Mouse (Mus musculus): ENCODE results near the gene Rims3. TPM values are rescaled to one million over a fixed set of nuclear protein-coding genes. Genes with fewer than 3 reads are reported as not detected.

Rims3 gene
- total RNA-seq, 1 experiment from 2014 or later, result 0.12 TPM

DNA sequence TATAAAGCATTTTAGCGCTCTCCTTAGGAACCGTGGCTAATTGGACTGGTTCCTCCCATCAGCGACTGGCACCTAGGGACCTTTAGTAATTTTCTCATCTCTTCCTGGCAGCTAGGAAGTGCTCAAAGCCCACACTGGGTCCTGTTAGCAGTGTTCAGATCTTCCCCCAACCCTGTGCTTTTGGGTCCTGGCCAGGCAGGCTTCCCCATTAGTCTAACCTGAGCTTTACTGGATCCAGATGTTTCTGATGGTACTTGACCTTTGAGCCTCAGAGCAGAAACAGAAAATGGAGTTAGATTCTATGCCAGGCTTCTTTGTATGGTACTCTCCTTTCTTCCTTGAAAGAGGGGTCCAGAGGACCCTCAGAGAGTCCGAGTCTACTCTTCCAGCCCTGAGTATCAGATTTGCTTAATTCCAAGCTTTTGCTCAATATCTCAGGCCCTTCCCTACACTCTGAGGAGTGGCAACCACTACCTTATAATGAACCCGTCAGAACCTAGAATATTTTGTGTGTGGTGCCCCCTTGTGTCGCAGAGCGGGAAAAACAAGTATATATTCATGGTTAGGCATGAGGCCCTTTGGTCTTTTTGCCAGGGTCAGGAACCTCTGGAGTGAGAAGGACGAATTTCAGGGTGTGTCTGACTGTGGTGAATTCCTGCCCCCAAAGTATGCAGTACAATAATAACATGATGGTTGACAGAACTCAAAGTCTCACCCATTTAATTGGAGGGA, 32.9 kb downstream of the Rims3 start:
- peak; percentile 32; the same call in 1 of the 2 replicates for ATAC-seq (ENCODE audit: extremely low read depth, insufficient number of reproducible peaks, low FRiP score, poor library complexity, severe bottlenecking)

DNA sequence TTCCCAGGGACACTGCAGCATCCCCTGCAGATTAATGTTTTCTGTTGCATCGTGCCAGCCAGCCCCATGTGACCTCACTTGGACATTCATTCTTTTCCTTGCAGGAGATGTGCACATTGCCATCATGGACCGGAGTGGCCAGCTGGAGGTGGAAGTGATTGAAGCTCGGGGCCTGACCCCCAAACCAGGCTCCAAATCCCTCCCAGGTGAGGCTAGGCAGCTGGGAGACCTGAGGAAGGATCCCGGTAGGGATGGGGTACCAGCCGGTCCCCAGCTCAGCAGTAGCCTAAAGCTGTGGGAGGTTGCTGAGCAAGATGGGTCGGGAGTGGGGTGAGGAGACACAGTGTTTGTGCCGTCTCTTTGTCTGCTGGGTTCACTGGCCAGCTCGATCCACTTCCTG, 34.3 kb downstream of the Rims3 start:
- no peak for ATAC-seq (ENCODE audit: extremely low read depth, insufficient number of reproducible peaks, low FRiP score, poor library complexity, severe bottlenecking)

DNA sequence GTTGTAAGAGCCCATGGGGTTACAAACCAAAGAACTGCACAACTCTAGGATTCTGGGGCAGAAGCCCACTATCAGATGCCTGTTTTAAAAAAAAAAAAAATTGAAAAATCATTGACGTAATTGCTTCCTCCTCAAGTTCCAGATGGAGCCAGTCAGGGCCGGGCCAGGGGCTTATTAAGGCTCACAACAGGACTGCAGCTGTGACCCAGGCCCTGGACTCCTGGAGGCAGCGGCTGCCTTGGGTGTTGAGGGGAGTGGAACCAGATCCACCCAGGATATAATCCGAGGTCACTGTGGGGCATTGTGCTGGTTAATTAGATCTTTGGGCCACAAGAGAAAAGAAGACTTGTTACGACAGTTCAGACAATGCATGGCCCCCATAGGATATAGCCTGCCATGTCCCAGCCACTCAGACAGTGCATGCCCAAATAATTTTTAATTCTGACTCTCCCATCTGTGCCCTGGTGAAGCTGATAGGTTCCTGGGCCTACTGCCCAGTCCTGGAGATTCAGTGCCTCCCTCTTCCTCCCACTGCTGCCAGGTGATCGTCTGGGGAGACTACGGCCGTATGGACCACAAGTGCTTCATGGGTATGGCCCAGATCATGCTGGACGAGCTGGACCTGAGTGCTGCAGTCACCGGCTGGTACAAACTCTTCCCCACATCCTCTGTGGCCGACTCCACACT, 36.3 kb downstream of the Rims3 start:
- ATAC-seq (ENCODE audit: extremely low read depth, insufficient number of reproducible peaks, low FRiP score, poor library complexity, severe bottlenecking), result no peak

DNA sequence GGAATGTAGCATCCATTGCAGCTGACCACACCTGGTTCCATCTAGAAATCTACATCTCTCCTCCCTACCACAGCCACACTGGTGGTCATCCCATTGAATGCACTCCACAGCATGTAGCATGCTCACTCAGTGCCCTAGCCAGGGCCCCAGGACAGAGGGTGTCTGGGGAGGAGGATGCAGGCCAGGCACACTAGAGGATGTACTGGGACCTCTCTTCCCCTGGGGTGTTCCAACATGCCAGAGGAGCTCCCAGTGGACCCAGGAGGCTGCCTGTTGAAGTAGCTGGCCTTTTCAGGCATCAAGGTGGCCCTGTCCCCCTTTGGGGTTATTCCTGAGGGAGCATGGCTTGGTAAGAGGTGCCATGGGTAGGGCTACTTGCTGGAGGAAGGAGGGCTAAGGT, 37.3 kb downstream of the Rims3 start:
- no peak for ATAC-seq (ENCODE audit: extremely low read depth, insufficient number of reproducible peaks, low FRiP score, poor library complexity, severe bottlenecking)

DNA sequence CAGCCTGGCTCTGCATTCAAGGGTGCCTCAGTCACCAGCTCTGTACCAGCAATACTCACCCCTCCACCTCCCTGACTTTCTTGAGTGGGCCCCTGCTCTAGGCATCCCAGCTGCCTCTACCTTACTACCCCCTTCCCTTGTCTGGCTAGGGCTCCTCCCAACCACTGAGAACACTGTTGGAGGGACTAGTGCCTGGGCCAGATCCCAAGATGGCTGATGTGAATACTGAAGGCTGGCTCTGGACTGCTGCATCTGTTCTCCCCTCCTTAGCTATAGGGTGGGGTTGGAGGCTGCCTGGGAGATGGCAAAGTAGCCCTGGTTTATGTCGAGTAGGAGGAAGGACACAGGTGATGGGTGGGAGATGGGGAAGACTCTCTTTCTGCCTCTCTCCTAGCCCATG, 37.9 kb downstream of the Rims3 start:
- ATAC-seq (ENCODE audit: extremely low read depth, insufficient number of reproducible peaks, low FRiP score, poor library complexity, severe bottlenecking), result no peak

DNA sequence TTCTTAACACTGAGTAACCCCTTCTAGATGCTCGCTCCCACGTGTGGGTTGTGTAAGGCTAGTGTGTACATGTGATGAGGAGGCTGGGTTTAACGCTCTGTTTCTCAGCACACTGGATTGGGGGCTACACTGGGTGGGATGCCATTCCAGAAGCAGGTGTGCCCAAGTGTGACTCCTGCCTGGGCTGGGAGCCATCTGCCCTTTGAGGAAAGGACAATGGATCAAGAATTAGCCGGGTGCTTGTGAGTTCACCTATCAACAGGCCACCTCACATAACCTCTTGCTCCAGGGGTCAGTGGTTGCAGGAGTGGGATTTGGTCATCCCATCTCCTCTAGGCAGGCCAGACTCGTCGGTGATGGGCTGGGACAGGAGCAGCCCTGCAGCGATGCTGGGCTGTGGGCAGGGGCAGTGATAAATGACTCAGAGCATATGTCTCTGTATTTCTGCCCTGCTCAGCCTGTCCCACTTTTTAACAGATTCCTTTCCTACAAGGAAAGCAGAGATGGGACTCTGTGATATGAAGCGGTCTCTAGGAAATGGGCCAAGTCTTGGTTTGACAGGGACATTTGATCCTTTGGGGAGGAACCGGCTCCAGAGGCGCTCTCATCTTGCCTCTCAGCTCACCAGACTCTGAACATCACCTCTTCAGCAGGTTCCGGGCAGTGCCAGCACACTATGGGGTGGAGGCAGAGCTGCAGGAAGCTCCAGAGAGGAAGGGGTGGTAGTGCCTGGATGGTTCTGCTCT, 39.2 kb downstream of the Rims3 start:
- ATAC-seq (ENCODE audit: extremely low read depth, insufficient number of reproducible peaks, low FRiP score, poor library complexity, severe bottlenecking), result no peak

DNA sequence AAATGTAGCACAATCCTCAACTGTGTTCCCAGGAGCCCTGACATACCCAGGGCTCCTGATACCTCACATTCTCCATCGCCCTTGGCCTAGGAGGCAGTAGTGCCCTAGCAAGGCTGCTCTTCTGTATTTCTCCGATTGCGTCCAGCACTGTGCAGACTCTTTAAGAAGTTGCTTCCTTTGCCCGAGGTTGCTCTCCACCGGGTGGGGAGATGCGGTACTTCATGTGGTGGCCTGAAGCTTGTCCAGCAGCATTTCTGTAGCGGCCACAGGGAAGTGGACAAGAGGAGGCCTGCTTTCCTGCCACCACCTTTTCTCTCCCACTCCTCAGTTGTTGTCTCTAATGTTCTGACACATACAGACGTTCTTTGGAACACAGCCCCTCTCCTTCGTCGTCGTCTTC, 40.0 kb downstream of the Rims3 start:
- no peak for ATAC-seq (ENCODE audit: extremely low read depth, insufficient number of reproducible peaks, low FRiP score, poor library complexity, severe bottlenecking)

DNA sequence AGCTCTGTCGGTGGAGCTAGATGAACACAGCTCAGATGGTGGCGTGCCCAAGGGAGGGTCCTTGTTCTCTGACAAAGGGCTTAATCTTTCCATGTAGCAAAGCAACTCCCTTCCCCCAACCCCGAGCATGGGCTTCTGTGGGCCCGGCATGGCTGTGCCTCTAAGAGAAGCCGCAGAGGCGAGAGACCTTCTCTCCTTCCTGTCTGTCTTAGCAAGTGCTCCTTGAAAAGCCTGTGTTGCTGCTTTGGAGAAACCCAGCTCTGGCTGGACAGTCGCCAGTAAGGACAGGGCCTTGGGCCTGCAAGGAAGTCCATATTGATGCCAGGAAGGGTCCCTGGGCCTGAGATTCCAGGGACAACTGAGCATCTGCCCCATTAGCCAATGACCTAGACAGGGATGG, 40.6 kb downstream of the Rims3 start:
- no peak for ATAC-seq (ENCODE audit: extremely low read depth, insufficient number of reproducible peaks, low FRiP score, poor library complexity, severe bottlenecking)

DNA sequence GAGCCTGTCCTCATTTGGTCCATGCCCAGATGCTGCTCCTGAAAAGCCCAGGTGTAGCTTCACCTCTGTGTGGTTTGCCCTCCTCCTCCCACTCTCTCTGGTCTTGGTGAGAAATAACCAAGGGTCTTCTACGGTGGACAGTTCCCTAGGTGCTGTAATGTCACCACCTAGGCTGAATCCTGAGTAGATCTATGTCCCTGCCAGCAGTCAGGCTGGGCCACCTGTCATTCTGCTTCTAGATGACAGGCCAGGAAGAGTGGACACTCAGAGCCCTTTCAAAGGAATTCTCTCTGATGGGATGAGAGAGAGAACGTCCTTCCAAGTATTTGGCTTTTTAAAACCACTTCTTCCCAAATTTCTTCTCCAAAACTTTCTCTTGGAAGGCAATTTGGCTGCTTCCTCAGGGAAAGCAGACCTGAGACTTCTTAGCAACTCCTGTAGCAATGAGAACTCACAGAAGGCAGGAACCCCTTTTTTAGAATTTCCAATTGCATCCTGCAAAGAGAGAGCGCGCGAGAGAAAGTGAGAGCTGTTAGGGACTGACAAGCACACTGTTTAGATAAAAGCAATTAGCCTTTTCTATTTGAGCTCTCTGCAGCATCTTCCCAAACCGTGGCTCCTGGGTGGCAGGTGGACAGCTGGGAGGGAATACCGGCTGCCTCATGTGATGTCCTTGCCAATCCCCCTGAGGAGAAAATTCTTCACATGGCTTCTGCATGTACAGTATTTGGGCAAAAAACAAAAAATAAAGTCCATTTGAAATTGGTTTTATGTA, 41.4 kb downstream of the Rims3 start:
- ATAC-seq (ENCODE audit: extremely low read depth, insufficient number of reproducible peaks, low FRiP score, poor library complexity, severe bottlenecking), result no peak

DNA sequence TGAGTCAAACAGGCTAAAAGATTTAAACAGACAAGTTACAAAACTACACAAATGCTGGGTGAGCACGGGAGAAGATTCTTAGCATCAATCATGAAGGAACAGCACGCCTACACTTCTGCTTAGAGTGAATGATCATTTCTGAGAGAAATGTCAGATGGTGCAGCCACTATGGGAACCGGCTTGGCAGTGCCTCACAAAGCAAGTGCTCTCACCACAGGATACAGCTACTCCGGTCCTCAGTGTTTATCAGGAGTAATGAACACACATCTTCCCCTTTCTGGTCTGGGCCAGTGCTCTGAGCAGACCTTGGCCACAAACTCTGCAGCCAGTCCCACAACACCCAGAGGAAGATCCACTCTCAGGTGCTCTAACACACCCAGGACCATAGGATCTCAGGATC, 49.9 kb downstream of the Rims3 start:
- no peak for ATAC-seq (ENCODE audit: extremely low read depth, insufficient number of reproducible peaks, low FRiP score, poor library complexity, severe bottlenecking)

DNA sequence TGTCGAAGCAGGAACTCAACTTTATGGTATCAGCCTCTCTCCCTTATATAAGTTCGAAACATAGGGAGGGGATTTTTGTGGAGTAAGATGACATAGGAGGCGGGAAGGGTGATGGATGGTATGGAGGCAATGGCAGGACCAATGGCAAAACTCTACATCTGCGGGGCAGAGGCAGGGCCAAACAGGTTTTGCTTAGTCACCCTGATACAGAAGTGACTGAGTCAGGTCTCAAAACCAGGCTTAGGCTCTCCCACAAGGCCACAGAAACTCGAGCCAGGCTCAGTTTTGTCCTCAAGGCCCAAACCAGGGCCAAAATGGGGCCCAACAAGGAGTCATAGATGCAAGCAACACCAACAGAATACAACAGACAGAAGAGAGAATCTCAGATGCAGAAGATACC, 51.0 kb downstream of the Rims3 start:
- no peak for ATAC-seq (ENCODE audit: extremely low read depth, insufficient number of reproducible peaks, low FRiP score, poor library complexity, severe bottlenecking)

DNA sequence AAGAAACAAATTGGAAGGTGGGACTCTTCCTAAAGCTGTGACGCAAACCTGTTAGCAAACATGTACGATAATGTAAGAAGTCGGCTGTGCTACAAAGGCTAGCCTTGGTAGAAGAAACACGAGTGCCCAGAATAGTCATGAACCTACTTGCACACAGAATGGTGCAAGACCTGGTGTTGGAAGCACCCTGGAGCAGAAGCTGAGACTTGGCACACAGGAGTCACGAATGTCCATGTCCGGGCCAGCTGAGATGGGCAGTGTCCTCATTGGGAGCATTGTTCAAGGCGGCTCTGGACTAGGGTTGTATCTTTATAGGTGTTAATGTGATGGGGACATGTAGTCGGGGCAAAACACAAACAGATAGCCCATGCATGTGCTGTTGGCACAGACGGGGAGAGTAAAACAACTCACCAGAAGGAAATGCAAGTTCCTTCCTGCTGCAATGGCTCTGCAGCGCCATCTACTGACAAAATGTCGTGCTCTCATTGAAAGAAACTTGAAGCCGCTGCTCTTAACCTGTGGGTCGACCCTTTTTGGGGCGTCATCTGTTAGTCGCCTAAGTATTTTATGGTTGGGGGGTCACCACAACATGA, 55.0 kb downstream of the Rims3 start:
- peak; percentile 79 for ATAC-seq (ENCODE audit: extremely low read depth, insufficient number of reproducible peaks, low FRiP score, poor library complexity, severe bottlenecking)

DNA sequence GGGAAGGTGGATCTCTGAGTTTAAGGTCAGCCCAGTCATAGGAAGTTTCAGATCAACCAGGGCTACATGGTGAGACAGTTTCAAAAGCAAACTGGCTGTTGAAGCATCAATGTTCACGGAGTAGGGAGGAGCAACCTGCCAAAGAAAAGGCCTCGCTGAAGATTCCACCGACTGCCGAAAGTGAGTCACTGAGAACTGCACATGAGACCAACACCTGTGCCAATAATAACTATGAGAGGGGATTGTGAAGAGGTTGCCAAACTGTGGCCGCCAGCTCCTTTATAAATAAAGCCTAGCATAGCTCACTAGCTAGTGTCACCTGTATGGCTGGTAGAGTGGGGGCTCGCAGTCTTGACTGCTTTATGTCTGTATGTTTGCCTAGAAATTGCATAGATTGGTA, 56.5 kb downstream of the Rims3 start:
- no peak for ATAC-seq (ENCODE audit: extremely low read depth, insufficient number of reproducible peaks, low FRiP score, poor library complexity, severe bottlenecking)

DNA sequence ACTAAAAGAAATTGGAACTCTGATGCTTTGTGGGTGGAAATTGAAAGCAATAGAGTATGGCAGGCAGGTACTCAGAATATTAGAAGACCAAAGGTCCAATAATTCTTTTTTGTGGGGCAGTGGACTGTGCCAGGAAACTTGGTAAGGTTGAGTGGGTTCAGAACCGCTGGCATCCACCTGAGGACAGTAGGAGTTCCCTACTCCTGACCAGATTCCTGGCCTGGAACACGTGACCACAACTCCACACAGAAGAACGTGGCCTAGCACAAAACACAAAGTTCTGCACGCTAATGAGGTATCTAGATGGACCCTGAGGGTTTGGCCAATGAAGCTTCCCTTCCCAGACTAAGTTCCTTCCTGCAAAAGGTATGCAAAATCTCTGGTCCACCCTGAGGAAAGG, 58.2 kb downstream of the Rims3 start:
- ATAC-seq (ENCODE audit: extremely low read depth, insufficient number of reproducible peaks, low FRiP score, poor library complexity, severe bottlenecking), result no peak

DNA sequence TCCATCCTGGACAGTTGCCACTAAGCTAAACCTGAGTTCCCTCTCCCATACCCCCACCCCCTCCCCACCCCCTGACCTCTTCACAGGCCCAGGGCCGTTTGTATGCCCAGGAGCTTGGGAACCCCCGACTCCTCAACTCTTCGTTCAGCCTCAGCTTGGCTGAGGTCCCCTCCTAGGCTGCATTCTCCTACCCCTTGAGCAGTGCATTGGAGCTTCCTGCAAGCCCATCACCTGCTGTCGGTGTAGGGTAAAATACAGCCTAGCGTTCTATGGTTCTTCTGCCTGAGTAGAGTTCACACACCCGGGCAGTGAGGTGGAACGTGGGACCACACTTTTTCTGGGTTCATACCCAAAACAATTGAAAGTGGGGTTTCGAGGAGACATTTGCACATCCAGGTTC, 58.8 kb downstream of the Rims3 start:
- no peak for ATAC-seq (ENCODE audit: extremely low read depth, insufficient number of reproducible peaks, low FRiP score, poor library complexity, severe bottlenecking)

DNA sequence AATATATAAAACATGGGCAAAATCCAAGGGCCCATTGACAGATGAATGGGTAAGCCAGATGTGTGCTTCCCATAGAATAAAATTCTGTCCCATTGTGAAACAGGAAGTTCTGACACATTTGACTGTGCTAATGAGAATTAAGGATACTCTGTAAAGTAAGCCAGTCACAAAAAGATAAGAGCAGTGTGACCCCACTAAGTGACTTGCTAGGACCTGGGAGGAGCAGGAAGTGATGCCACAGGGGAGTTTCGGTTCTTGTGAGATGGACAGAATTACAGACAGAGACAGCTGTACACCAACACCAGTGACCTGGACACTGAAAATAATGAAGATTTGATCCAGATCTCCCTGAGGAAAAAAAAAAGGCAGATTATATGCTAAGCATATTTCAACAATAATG, 59.2 kb downstream of the Rims3 start:
- no peak for ATAC-seq (ENCODE audit: extremely low read depth, insufficient number of reproducible peaks, low FRiP score, poor library complexity, severe bottlenecking)

DNA sequence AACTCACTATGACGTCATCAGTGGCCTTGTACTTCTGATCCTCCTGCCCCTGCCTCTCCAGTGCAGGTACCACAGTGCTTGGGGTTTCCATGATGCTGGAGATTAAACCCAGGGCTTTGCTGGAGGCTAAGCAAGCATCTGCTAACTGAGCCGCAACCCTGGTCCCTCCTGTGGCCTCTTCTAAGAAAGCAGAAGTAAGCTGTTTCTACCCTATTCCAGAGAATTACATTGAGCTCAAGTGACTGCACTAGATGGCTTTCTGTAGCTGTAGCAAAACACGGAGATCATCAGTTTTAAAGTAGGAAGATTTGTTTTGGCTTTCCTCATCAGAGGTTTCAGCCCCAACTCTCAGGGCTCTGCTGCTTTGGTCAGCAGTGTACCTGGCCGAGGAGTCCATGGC, 59.9 kb downstream of the Rims3 start:
- ATAC-seq (ENCODE audit: extremely low read depth, insufficient number of reproducible peaks, low FRiP score, poor library complexity, severe bottlenecking), result peak; percentile 53

DNA sequence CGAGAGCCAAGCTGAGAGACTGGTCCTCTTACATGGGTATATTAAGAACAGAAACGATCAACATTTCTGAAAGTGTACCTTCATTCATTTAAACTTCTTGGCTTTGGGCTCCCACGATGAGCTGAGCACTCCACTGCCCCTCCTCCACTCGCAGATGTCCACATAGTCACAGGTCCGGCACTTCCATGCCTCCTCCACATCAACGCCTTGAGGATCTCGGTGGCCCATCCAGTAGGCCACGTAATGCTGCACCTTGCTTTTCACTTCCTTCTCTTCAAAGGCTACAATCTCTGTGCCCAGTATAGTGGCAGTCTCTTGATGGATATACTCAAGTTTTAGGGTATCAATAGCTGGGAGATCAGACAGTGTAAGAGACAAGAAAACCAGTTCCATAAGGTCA, 66.8 kb downstream of the Rims3 start:
- ATAC-seq (ENCODE audit: extremely low read depth, insufficient number of reproducible peaks, low FRiP score, poor library complexity, severe bottlenecking), result no peak
